Mouse (Mus musculus) ZHBTc4 (cell line): ENCODE measurements at regions not wholly inside any gene's neighbourhood (a gene's known extent, or its start where the extent isn't known, plus 50 kb on each side); places are given as distances from the start of the nearest gene placed in this dataset.

Experiments
- DNase-seq: peaks from one replicate; pipeline ENCODE4 v3.0.0-alpha.2; 2011; ENCODE audit warnings: low read depth, low spot score

GRCm38 (mm10) chr13:101935843-101936242 is 167.8 kb upstream of the Pik3r1 start:
- no peak for DNase-seq

GRCm38 (mm10) chr13:101954521-101954920 is 186.5 kb upstream of the Pik3r1 start:
- DNase-seq: no peak

- DNase-seq: no peak
These were observed 187.9 kb upstream of the Pik3r1 start for GRCm38 (mm10) chr13:101955806-101956418.

- no peak for DNase-seq
These were observed 189.8 kb upstream of the Pik3r1 start for GRCm38 (mm10) chr13:101957782-101958181.

GRCm38 (mm10) chr13:101965537-101965936 is 197.5 kb upstream of the Pik3r1 start:
- no peak for DNase-seq

- DNase-seq: no peak
These were observed 198.9 kb upstream of the Pik3r1 start for GRCm38 (mm10) chr13:101966799-101967397.

- no peak for DNase-seq
These were observed 199.4 kb upstream of the Pik3r1 start for GRCm38 (mm10) chr13:101967466-101967865.

GRCm38 (mm10) chr13:101976766-101977165 is 208.7 kb upstream of the Pik3r1 start:
- no peak for DNase-seq

GRCm38 (mm10) chr13:101980171-101980835 is 212.3 kb upstream of the Pik3r1 start:
- no peak for DNase-seq

- DNase-seq: no peak
These were observed 220.8 kb upstream of the Pik3r1 start for GRCm38 (mm10) chr13:101988637-101989413.

GRCm38 (mm10) chr13:101991729-101992128 is 223.7 kb upstream of the Pik3r1 start:
- DNase-seq: no peak

- DNase-seq: no peak
These were observed 226.8 kb upstream of the Pik3r1 start for GRCm38 (mm10) chr13:101994779-101995178.

- no peak for DNase-seq
These were observed 227.5 kb upstream of the Pik3r1 start for GRCm38 (mm10) chr13:101995529-101995928.

- DNase-seq: no peak
These were observed 228.1 kb upstream of the Pik3r1 start for GRCm38 (mm10) chr13:101996144-101996543.

- DNase-seq: no peak
These were observed 229.4 kb upstream of the Pik3r1 start for GRCm38 (mm10) chr13:101997415-101997814.

GRCm38 (mm10) chr13:102006565-102006964 is 238.5 kb upstream of the Pik3r1 start:
- DNase-seq: no peak

GRCm38 (mm10) chr13:102011965-102012364 is 243.9 kb upstream of the Pik3r1 start:
- no peak for DNase-seq

- no peak for DNase-seq
These were observed 246.5 kb upstream of the Pik3r1 start for GRCm38 (mm10) chr13:102014514-102014913.

GRCm38 (mm10) chr13:102014958-102015357 is 246.9 kb upstream of the Pik3r1 start:
- DNase-seq: no peak

GRCm38 (mm10) chr13:102016518-102016917 is 248.5 kb upstream of the Pik3r1 start:
- DNase-seq: no peak

GRCm38 (mm10) chr13:102022273-102022672 is 254.3 kb upstream of the Pik3r1 start:
- DNase-seq: no peak

- DNase-seq: no peak
These were observed 254.7 kb upstream of the Pik3r1 start for GRCm38 (mm10) chr13:102022757-102023156.
